Mouse (Mus musculus): ENCODE results near the gene Kcnmb1. TPM values are rescaled to one million over a fixed set of nuclear protein-coding genes. Genes with fewer than 3 reads are reported as not detected.
A peak's percentile ranks its signal among the peaks of the same experiment; 100 is the strongest.

Kcnmb1 gene
- polyA plus RNA-seq, 1 experiment from 2014 or later, result 0.36 TPM

DNA sequence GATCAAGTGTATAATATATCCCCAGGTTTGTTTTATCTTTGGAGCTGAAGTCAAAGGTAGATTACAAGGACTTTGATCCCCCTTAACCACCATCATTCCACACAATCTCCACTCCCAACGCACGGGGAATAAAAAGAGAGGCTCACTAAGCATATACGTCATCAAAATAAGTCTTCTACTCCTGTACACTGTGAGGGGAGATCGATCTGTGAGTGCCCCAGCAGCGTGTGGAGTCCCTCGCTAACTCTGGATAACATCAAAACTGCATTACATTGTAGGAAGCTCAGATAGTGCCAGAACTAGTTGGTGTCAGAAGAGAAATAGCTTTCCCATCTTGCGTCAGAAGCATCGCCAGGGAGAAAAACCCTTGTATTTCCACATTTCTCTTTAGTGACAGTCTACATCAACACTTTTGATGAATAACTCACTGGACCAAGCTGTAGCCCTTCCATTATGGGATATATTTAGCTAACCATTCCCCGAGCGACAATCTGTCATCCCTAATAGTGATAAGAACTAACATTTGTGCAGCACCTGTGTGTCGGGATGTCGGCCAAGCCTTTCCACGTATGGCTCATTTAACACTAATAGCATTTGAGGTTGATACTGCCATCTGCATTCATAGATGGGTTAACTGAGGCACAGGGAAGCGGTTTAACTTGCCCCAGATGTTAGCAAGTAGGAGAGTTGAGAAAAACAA lies 11.7 kb downstream of the Kcnmb1 start:
- Histone ChIP-seq H3K27ac (replicated peaks) (no peak overlapping the region), H3K9ac (replicated peaks) (no peak overlapping the region), H3K4me1 (no peaks in the 10 kb centered on the region), H3K27me3 (replicated peaks) (no peaks in the 10 kb centered on the region), H3K4me3 (replicated peaks) (no peak overlapping the region), H3K9me3 (replicated peaks) (no peaks in the 10 kb centered on the region), H3K4me2 (no peak overlapping the region), H3K36me3 (no peaks in the 10 kb centered on the region)
- ATAC-seq (ENCODE audit: low FRiP score), result no peak
- 72% methylated on average over 14 of the region's 14 CpGs for WGBS

DNA sequence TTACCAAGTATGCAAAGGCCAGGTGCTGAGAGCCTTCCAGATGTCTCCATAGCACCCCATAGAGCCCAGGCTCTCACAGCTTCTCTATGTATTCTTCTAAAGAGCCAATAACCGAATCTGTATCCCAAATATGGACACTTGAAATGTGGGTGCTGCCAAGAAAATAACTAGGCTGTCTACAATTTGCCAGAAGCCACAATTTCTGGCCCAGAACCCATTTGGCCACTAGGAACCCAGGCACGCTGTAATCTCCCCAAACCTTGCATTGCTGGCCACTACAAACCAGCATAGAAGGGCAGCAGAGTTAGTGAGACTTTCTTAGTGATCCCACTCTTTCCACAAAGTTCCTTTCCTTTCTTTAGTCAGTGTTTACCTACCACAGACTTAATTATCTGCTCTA lies 12.3 kb downstream of the Kcnmb1 start:
- H3K4me1 ChIP-seq, result no peaks in the 10 kb centered on the region
- no peaks in the 10 kb centered on the region for H3K36me3 ChIP-seq
- H3K9ac ChIP-seq (replicated peaks), result no peak overlapping the region
- H3K4me2 ChIP-seq, result no peak overlapping the region
- H3K4me3 ChIP-seq (replicated peaks), result no peak overlapping the region
- no peaks in the 10 kb centered on the region for H3K9me3 ChIP-seq (replicated peaks)
- H3K27ac ChIP-seq (replicated peaks), result no peak overlapping the region
- ATAC-seq (ENCODE audit: low FRiP score), result no peak
- H3K27me3 ChIP-seq (replicated peaks), result no peaks in the 10 kb centered on the region
- WGBS, result 82% methylated on average over 2 of the region's 2 CpGs

DNA sequence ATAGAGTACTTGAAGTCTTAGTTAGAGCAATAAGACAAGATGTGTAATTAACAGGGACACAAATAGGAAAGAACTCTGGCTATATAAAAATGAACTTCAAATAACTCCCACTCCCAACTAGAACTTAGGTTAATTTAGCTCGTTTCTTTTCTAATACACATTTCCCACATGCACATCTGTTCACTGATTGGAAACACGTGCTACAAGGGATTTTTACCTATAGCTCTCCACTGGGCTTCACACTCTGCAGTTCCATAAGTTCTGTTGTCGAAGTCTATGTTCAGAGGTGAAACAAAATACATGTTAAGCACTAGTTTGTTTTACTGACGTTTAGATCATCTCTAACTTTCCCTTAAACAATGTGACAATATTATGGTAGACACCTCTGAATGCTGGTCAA lies 17.3 kb downstream of the Kcnmb1 start:
- Histone ChIP-seq H3K36me3 (no peaks in the 10 kb centered on the region), H3K27me3 (replicated peaks) (no peaks in the 10 kb centered on the region), H3K9ac (replicated peaks) (no peak overlapping the region), H3K4me1 (no peaks in the 10 kb centered on the region), H3K4me2 (no peak overlapping the region), H3K9me3 (replicated peaks) (no peaks in the 10 kb centered on the region), H3K27ac (replicated peaks) (no peak overlapping the region), H3K4me3 (replicated peaks) (no peak overlapping the region)
- 84% methylated on average over 4 of the region's 4 CpGs for WGBS
- no peak for ATAC-seq (ENCODE audit: low FRiP score)

DNA sequence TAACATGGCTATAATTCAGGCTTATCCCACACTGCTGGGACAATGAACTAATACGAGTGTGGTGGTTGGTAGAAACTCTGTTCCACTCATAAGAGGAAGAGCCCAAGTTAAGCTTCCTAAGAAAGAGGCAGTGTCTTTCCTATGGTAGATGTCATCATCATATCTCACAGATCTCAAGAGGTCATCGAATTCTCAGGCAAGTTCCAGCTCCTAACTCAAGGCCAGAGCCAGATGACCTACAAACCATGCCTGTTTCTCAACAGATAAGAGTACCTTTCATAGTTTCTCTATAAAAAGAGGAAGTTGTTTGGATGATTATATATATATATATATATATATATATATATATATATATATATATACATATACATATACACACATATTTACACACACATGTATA lies 23.7 kb downstream of the Kcnmb1 start:
- no peak overlapping the region for H3K27ac ChIP-seq (replicated peaks)
- no peak overlapping the region for H3K4me3 ChIP-seq (replicated peaks)

DNA sequence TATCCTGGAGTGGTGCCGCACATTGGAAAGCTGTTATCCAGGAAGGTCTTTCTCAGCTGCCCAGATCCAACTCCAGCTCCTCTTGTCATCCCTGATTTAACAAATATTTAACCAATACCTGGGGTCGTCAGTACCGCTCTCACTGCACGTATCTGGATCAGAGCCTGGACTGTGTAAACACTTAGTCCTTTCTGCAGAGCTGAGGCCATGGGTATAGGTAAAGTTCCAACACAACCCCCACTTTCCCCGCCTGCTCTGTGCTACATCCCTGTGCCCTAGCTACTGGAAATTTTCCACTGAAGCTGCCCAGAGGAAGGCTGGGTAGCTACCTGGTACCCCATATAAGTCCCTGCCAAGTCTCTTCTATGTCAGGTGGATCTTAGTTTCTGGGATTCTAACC lies 27.2 kb downstream of the Kcnmb1 start:
- WGBS, result 86% methylated on average over 5 of the region's 5 CpGs
- ATAC-seq (ENCODE audit: low FRiP score), result no peak
- Histone ChIP-seq H3K4me2 (no peak overlapping the region), H3K36me3 (no peaks in the 10 kb centered on the region), H3K27ac (replicated peaks) (no peak overlapping the region), H3K9me3 (replicated peaks) (no peaks in the 10 kb centered on the region), H3K4me1 (peaks cover 17% of the 10 kb centered on the region), H3K27me3 (replicated peaks) (no peaks in the 10 kb centered on the region), H3K9ac (replicated peaks) (no peak overlapping the region), H3K4me3 (replicated peaks) (no peak overlapping the region)

More for the DNA sequence above, 23.7 kb downstream of the Kcnmb1 start:
- ATAC-seq (ENCODE audit: low FRiP score), result no peak
- no peaks in the 10 kb centered on the region for H3K4me1 ChIP-seq
- no peak overlapping the region for H3K9ac ChIP-seq (replicated peaks)
- H3K27me3 ChIP-seq (replicated peaks), result no peaks in the 10 kb centered on the region
- H3K9me3 ChIP-seq (replicated peaks), result no peaks in the 10 kb centered on the region
- no peak overlapping the region for H3K4me2 ChIP-seq
- 84% methylated on average over 2 of the region's 2 CpGs for WGBS
- H3K36me3 ChIP-seq, result no peaks in the 10 kb centered on the region

DNA sequence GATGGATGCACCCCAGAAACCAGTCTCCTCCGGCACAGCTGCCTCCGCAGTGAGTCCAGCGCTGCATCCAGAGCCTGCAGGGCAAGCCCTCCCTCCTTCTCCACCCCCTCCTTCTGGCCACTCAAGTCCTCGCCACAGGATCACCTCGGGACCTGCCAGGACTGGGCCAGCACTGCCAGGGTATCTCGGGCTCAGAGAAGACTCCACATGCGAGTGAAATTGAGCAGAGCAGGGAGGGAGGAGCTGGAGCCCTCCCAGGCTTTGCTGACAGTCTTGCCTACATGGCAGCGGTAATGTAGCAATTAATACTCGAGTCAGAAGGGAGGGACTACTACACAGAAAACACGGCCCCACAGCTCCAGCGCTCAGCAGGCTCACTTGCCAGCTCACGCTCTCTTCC lies 30.1 kb downstream of the Kcnmb1 start, which contains the start of gene Kcnip1:
Kcnip1 (minus strand) TSS at position 215 of the 400 bp plus-strand sequence.
- 19% methylated on average over 12 of the region's 12 CpGs for WGBS
- Histone ChIP-seq H3K27ac (replicated peaks) (no peak within 1 kb of the TSS), H3K36me3 (no peaks in the 10 kb centered on the region), H3K4me2 (peak within 1 kb of the TSS; percentile 38), H3K4me3 (replicated peaks) (no peak within 1 kb of the TSS), H3K27me3 (replicated peaks) (no peaks in the 10 kb centered on the region), H3K9ac (replicated peaks) (no peak within 1 kb of the TSS), H3K9me3 (replicated peaks) (no peaks in the 10 kb centered on the region), H3K4me1 (peaks cover 19% of the 10 kb centered on the region)
- ATAC-seq (ENCODE audit: low FRiP score), result peak; percentile 51; the same call in 1 of the 2 replicates

DNA sequence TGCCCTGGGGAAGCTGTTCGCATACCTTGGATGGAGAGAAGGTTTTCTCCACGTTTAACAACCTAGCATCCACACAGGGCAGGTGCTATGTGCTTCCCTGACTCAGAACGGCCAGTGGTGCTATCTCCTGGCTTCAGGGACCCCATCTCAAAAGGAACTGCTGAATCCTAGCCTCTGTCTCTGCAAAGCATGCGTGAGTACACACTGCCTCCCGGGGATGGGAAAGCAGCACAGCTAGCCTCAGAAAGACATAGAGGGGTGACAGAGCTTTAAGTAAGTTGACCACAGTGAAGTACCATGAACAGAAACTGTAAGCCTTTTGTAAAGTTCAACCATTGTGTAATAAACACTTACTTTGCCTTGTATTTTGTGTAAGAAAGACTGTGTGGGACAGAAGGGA lies 30.7 kb downstream of the Kcnmb1 start:
- Histone ChIP-seq H3K27ac (replicated peaks) (no peak overlapping the region), H3K9me3 (replicated peaks) (no peaks in the 10 kb centered on the region), H3K9ac (replicated peaks) (no peak overlapping the region), H3K4me1 (peaks cover 23% of the 10 kb centered on the region), H3K4me3 (replicated peaks) (no peak overlapping the region), H3K4me2 (peak overlapping the region; percentile 38; the same call in 1 of the 2 replicates), H3K27me3 (replicated peaks) (no peaks in the 10 kb centered on the region), H3K36me3 (no peaks in the 10 kb centered on the region)
- WGBS, result 61% methylated on average over 5 of the region's 5 CpGs
- ATAC-seq (ENCODE audit: low FRiP score), result no peak

DNA sequence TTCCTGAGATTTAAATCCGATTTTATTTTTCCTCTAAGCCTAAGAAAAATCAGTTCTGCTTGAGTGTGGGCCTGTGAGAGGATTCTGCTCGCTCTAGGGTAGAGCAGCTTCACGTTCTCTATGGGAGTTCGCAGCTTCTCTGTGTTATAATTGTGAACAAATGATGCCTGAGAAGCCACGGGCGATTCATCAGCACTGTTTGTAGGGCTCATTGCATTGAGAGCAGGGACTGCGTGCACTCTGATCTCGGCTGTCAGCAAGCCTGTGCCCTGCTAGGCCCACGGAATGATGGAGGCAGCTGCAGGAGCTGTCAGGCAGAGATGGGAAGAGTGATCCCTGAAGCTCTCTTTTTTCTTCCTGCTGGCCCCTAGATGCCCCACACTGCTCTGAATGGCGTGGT lies 35.4 kb downstream of the Kcnmb1 start:
- peak overlapping the region; percentile 33; the same call in 1 of the 2 replicates for H3K27ac ChIP-seq (replicated peaks)
- no peak overlapping the region for H3K4me3 ChIP-seq (replicated peaks)
- no peak overlapping the region for H3K9ac ChIP-seq (replicated peaks)
- peaks cover 14% of the 10 kb centered on the region for H3K4me1 ChIP-seq
- H3K4me2 ChIP-seq, result no peak overlapping the region
- 47% methylated on average over 10 of the region's 10 CpGs for WGBS
- H3K9me3 ChIP-seq (replicated peaks), result no peaks in the 10 kb centered on the region
- H3K36me3 ChIP-seq, result no peaks in the 10 kb centered on the region
- no peak for ATAC-seq (ENCODE audit: low FRiP score)
- no peaks in the 10 kb centered on the region for H3K27me3 ChIP-seq (replicated peaks)

DNA sequence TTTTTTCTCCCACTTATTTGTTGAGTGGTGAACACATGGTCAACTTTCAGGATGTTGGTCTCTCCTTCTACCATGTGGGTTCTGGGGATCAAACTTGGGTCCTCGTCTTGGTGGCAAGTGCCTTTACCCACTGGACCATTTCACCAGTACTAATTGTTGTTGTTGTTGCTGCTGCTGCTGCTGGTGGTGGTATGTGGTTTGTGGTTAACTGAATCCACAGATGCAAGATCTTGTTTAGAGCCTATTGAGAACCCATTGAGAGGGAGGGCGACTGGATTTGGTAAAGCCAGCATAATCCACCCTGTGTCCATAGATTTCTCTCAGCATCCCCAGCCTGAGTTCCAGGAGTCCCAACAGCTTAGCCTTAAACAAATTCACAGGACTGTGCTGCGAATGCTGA lies 37.6 kb downstream of the Kcnmb1 start:
- H3K36me3 ChIP-seq, result no peaks in the 10 kb centered on the region
- 85% methylated on average over 3 of the region's 3 CpGs for WGBS
- peaks cover 9% of the 10 kb centered on the region; the same call in 1 of the 2 replicates for H3K4me1 ChIP-seq
- no peaks in the 10 kb centered on the region for H3K9me3 ChIP-seq (replicated peaks)
- H3K4me2 ChIP-seq, result no peak overlapping the region
- no peak overlapping the region for H3K4me3 ChIP-seq (replicated peaks)
- H3K9ac ChIP-seq (replicated peaks), result no peak overlapping the region
- no peaks in the 10 kb centered on the region for H3K27me3 ChIP-seq (replicated peaks)
- no peak overlapping the region for H3K27ac ChIP-seq (replicated peaks)
- no peak for ATAC-seq (ENCODE audit: low FRiP score)

DNA sequence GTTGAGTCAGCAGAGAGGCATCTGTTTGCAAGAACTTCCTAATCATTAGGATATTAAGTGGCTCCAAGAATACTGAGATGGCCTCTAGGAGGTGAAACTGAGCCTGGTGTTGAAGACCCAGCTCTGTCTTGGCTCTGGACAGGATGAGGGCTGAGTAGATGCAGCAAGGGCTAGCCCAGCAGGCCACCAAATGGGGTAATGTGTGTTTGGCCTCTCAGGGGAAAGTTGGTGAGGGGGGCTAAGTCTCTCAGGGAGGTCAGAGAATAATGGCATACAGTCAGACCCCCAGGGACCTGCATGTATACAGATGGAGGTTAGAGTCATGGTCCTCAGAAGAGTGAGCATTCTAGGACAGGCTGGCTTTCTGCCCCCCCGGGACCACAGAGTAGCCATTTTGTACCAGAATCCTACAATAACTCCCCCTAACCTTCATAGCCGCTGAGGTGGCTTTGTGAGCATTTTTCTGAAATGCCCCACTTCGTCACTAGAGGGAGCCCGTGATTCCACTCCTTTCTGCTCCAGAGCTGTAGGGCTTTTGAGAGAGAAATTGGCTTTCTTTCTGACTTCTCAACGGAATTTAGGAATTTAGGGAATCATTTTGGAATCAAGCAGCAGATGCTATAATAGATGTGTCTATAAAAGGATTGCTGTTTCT lies 39.3 kb downstream of the Kcnmb1 start:
- Histone ChIP-seq H3K4me3 (replicated peaks) (no peak overlapping the region), H3K9ac (replicated peaks) (no peak overlapping the region), H3K27me3 (replicated peaks) (no peaks in the 10 kb centered on the region), H3K4me1 (peaks cover 7% of the 10 kb centered on the region; the same call in 1 of the 2 replicates), H3K4me2 (no peak overlapping the region), H3K27ac (replicated peaks) (no peak overlapping the region), H3K36me3 (no peaks in the 10 kb centered on the region), H3K9me3 (replicated peaks) (no peaks in the 10 kb centered on the region)
- no peak for ATAC-seq (ENCODE audit: low FRiP score)
- WGBS, result 12% methylated on average over 5 of the region's 5 CpGs

DNA sequence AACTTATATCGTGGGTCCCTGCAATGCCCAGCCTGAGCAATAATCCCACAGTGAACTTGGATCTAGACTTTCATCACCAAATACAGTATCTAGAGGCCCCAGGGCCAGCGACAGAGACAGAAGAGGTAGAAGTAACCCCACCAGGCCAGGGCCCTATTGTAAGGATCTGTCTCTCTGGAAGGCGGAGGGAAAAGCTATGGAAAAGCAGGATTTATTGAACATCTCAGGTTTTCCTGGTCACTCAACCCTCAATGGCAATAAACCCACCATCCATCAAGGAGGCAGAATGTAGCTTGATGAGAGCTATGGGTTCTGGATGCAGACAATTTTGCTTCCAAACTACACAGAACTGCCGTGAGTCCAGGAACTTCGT lies 39.8 kb downstream of the Kcnmb1 start:
- no peak overlapping the region for H3K4me2 ChIP-seq
- no peaks in the 10 kb centered on the region for H3K27me3 ChIP-seq (replicated peaks)
- no peak overlapping the region for H3K4me3 ChIP-seq (replicated peaks)
- H3K36me3 ChIP-seq, result no peaks in the 10 kb centered on the region
- no peak overlapping the region for H3K9ac ChIP-seq (replicated peaks)
- no peak for ATAC-seq (ENCODE audit: low FRiP score)
- WGBS, result 75% methylated on average over 5 of the region's 5 CpGs
- H3K27ac ChIP-seq (replicated peaks), result no peak overlapping the region
- H3K9me3 ChIP-seq (replicated peaks), result no peaks in the 10 kb centered on the region
- H3K4me1 ChIP-seq, result peaks cover 7% of the 10 kb centered on the region; the same call in 1 of the 2 replicates

DNA sequence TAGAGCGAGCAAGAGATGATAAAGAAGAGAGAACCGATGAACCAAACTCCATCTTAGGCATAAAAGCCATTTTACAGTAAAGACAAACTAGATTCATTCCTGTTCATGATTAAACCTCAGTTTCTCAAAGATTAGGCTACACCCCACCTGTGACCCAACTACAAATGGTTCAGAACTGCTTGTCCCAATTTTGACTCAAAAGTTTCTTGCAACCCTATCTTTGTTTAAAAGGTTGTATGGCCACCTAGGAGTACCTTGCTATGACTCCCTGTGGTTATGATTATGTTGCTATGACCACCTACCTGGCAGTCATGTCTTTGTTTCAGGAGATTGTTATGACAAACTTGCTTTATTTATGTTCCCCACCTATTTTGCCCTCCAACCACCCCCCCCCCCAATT lies 44.8 kb downstream of the Kcnmb1 start:
- no peak overlapping the region for H3K27ac ChIP-seq (replicated peaks)
- H3K36me3 ChIP-seq, result no peaks in the 10 kb centered on the region
- H3K4me3 ChIP-seq (replicated peaks), result no peak overlapping the region
- no peaks in the 10 kb centered on the region for H3K9me3 ChIP-seq (replicated peaks)
- no peak overlapping the region for H3K9ac ChIP-seq (replicated peaks)
- H3K27me3 ChIP-seq (replicated peaks), result no peaks in the 10 kb centered on the region
- H3K4me2 ChIP-seq, result no peak overlapping the region
- 92% methylated on average over 2 of the region's 2 CpGs for WGBS
- H3K4me1 ChIP-seq, result no peaks in the 10 kb centered on the region
- no peak for ATAC-seq (ENCODE audit: low FRiP score)

Data from neural tube, embryonic 15.5 days (tissue).